In genomic region chrX:140544737-140545136, GRCm38 (mm10) we compare ENCODE assay signal across 8 mouse cellular contexts. TPM values are rescaled to one million over a fixed set of nuclear protein-coding genes. Genes with fewer than 3 reads are reported as not detected.
A peak's percentile ranks its signal among the peaks of the same experiment; 100 is the strongest.
DNase-seq lines count a peak whose midpoint lies in the region; ATAC-seq lines count a peak whose summit lies in the region.

No protein-coding gene starts in this region.

- no peak overlapping the region for H3K27ac ChIP-seq in forebrain, embryonic 10.5 days
- H3K27ac ChIP-seq in forebrain, embryonic 13.5 days = no peak overlapping the region
- H3K27ac ChIP-seq in midbrain, embryonic 11.5 days (ENCODE audit: low read depth, low read length) = no peak overlapping the region
- no peak overlapping the region for H3K27ac ChIP-seq in midbrain, embryonic 13.5 days

- peak; percentile 30 for DNase-seq in forebrain, embryonic 10.5 days (ENCODE audit: extremely low spot score, low spot score)
- peak; percentile 96 for DNase-seq in midbrain, embryonic 11.5 days (ENCODE audit: low spot score, missing footprints)
- peak; percentile 18 for DNase-seq in brain, embryonic 18.5 days (ENCODE audit: low read depth, low spot score)
- DNase-seq in lung, postnatal 10 days = peak; percentile 84
- DNase-seq in thymus, postnatal 0 days (ENCODE audit: low spot score) = peak; percentile 65

- H3K27me3 ChIP-seq in forebrain, embryonic 10.5 days (ENCODE audit: poor library complexity, severe bottlenecking) = peaks cover 100% of the 10 kb centered on the region
- peaks cover 40% of the 10 kb centered on the region for H3K27me3 ChIP-seq in forebrain, embryonic 13.5 days
- peaks cover 37% of the 10 kb centered on the region for H3K27me3 ChIP-seq in midbrain, embryonic 11.5 days (ENCODE audit: control insufficient read depth, insufficient read depth, low read length)
- peaks cover 78% of the 10 kb centered on the region for H3K27me3 ChIP-seq in midbrain, embryonic 13.5 days

- H3K9me3 ChIP-seq in forebrain, embryonic 10.5 days = no peaks in the 10 kb centered on the region
- H3K9me3 ChIP-seq in forebrain, embryonic 13.5 days (replicated peaks) = no peaks in the 10 kb centered on the region
- H3K9me3 ChIP-seq in midbrain, embryonic 11.5 days (ENCODE audit: control insufficient read depth, low read length) = no peaks in the 10 kb centered on the region
- H3K9me3 ChIP-seq in midbrain, embryonic 13.5 days = no peaks in the 10 kb centered on the region

- ATAC-seq in forebrain, embryonic 13.5 days = no peak
- no peak for ATAC-seq in midbrain, embryonic 11.5 days (ENCODE audit: low FRiP score)
- ATAC-seq in midbrain, embryonic 13.5 days = no peak
- 0 out of 2 replicates have a peak, but pooled peaks have one; percentile 15 for ATAC-seq in granulocyte monocyte progenitor cell, adult 5-6 weeks (replicated peaks; ENCODE audit: poor library complexity, severe bottlenecking)

- 42% methylated on average over 3 of the region's 3 CpGs for WGBS in forebrain, embryonic 10.5 days
- WGBS in forebrain, embryonic 13.5 days = 48% methylated on average over 3 of the region's 3 CpGs
- 36% methylated on average over 3 of the region's 3 CpGs for WGBS in midbrain, embryonic 11.5 days
- WGBS in midbrain, embryonic 13.5 days = 46% methylated on average over 3 of the region's 3 CpGs

- no peak overlapping the region for H3K9ac ChIP-seq in forebrain, embryonic 13.5 days
- no peak overlapping the region for H3K9ac ChIP-seq in midbrain, embryonic 11.5 days (ENCODE audit: low read length)
- H3K9ac ChIP-seq in midbrain, embryonic 13.5 days (replicated peaks) = no peak overlapping the region

- H3K4me3 ChIP-seq in forebrain, embryonic 10.5 days = no peak overlapping the region
- H3K4me3 ChIP-seq in forebrain, embryonic 13.5 days = no peak overlapping the region
- H3K4me3 ChIP-seq in midbrain, embryonic 11.5 days (ENCODE audit: low read depth, low read length) = no peak overlapping the region
- H3K4me3 ChIP-seq in midbrain, embryonic 13.5 days (replicated peaks) = no peak overlapping the region

- H3K4me1 ChIP-seq in forebrain, embryonic 10.5 days = peaks cover 20% of the 10 kb centered on the region
- H3K4me1 ChIP-seq in forebrain, embryonic 13.5 days = 0 out of 2 replicates have a peak, but pooled peaks cover 6% of the 10 kb centered on the region
- peaks cover 9% of the 10 kb centered on the region; the same call in 1 of the 2 replicates for H3K4me1 ChIP-seq in midbrain, embryonic 11.5 days (ENCODE audit: control insufficient read depth, insufficient read depth, low read length)
- peaks cover 18% of the 10 kb centered on the region for H3K4me1 ChIP-seq in midbrain, embryonic 13.5 days (replicated peaks)

- H3K4me2 ChIP-seq in forebrain, embryonic 13.5 days = no peak overlapping the region
- no peak overlapping the region for H3K4me2 ChIP-seq in midbrain, embryonic 11.5 days
- H3K4me2 ChIP-seq in midbrain, embryonic 13.5 days (replicated peaks) = no peak overlapping the region

- H3K36me3 ChIP-seq in forebrain, embryonic 10.5 days (replicated peaks) = peaks cover 13% of the 10 kb centered on the region
- H3K36me3 ChIP-seq in forebrain, embryonic 13.5 days (ENCODE audit: poor library complexity, severe bottlenecking) = no peaks in the 10 kb centered on the region
- H3K36me3 ChIP-seq in midbrain, embryonic 11.5 days (ENCODE audit: control insufficient read depth, insufficient read depth, low read length) = no peaks in the 10 kb centered on the region
- no peaks in the 10 kb centered on the region for H3K36me3 ChIP-seq in midbrain, embryonic 13.5 days

RNA-seq across cellular contexts. Expression of gene Tsc22d3, which starts 55.7 kb away (rescaled TPM):
- polyA plus RNA-seq in forebrain, embryonic 10.5 days (2016; fragmentation: Nextera tagmentation; extraction: Ambion mirVana) = 93.8 and 97.5 TPM in 2 replicates
- 84.3 and 96.1 TPM in 2 replicates for polyA plus RNA-seq in forebrain, embryonic 13.5 days (2015; fragmentation: Nextera tagmentation; extraction: Ambion mirVana)
- 165 and 166 TPM in 2 replicates for polyA plus RNA-seq in midbrain, embryonic 11.5 days (2014; fragmentation: Nextera tagmentation; extraction: Ambion mirVana)
- polyA plus RNA-seq in midbrain, embryonic 13.5 days (2015; fragmentation: Nextera tagmentation; extraction: Ambion mirVana) = 132 and 134 TPM in 2 replicates
- total RNA-seq in granulocyte monocyte progenitor cell, adult 5-6 weeks (2014; fragmentation: Nextera tagmentation) = 18.4 and 19.9 TPM in 2 replicates
- total RNA-seq in granulocyte monocyte progenitor cell, adult 5-6 weeks (2017) = 19.7 and 30.0 TPM in 2 replicates
- polyA plus RNA-seq in thymus, postnatal 0 days (2015; fragmentation: Nextera tagmentation; extraction: Ambion mirVana) = 74.0 and 84.3 TPM in 2 replicates

Comparison
In these comparisons a context has a peak if more than half of its experiments do, and no peak if none do; other contexts are left out.
1. DNase-seq: peak in every context shown above with its lines; median percentile 96 in midbrain, embryonic 11.5 days; 84 in lung, postnatal 10 days; 65 in thymus, postnatal 0 days; 30 in forebrain, embryonic 10.5 days; 18 in brain, embryonic 18.5 days.